Mouse (Mus musculus) brown adipose tissue, adult 24 weeks (tissue): ENCODE results near the gene Plac1. TPM values are rescaled to one million over a fixed set of nuclear protein-coding genes. Genes with fewer than 3 reads are reported as not detected.

Experiments
- H3K27ac ChIP-seq: fragments of 200-500 bp; replicated peaks from 2 replicates; pipeline ENCODE4 v1.5.1; 2012; ENCODE audit warnings: low read depth, mild to moderate bottlenecking, low read length
- H3K4me1 ChIP-seq: fragments of 200-500 bp; 2 replicates; pipeline ENCODE4 v1.6.1; 2012; ENCODE audit warnings: low read length, mixed read lengths; ENCODE audit not compliant: control insufficient read depth, insufficient read depth, insufficient read length
- H3K4me3 ChIP-seq: fragments of 200-500 bp; 2 replicates; pipeline ENCODE4 v1.5.1; 2012; ENCODE audit warnings: low read depth, mild to moderate bottlenecking, low read length, moderate library complexity; ENCODE audit not compliant: insufficient read depth
- polyA plus RNA-seq: library from polyadenylated mRNA; stranded (reverse); fragments of >200 nt; gene quantifications from 2 replicates; pipeline ENCODE4 v1.2.4, GENCODE M21; 2012; ENCODE audit not compliant: missing spikeins, insufficient read depth, insufficient read length

Plac1 gene
- polyA plus RNA-seq, 1 experiment, result not detected

- Histone ChIP-seq H3K27ac (no peak overlapping the region), H3K4me1 (peaks cover 5% of the 10 kb centered on the region; the same call in 1 of the 2 replicates), H3K4me3 (no peak overlapping the region)
Observed at GRCm38 (mm10) chrX:53214557-53215229, 25.2 kb downstream of the Plac1 start.

GRCm38 (mm10) chrX:53213838-53214237, 26.1 kb downstream of the Plac1 start:
- H3K4me3 ChIP-seq, result no peak overlapping the region
- peaks cover 5% of the 10 kb centered on the region; the same call in 1 of the 2 replicates for H3K4me1 ChIP-seq
- H3K27ac ChIP-seq, result no peak overlapping the region

GRCm38 (mm10) chrX:53212485-53212884, 27.4 kb downstream of the Plac1 start:
- Histone ChIP-seq H3K4me3 (no peak overlapping the region), H3K4me1 (peaks cover 5% of the 10 kb centered on the region; the same call in 1 of the 2 replicates), H3K27ac (no peak overlapping the region)

GRCm38 (mm10) chrX:53211756-53212483, 28.0 kb downstream of the Plac1 start:
- Histone ChIP-seq H3K4me1 (peaks cover 5% of the 10 kb centered on the region; the same call in 1 of the 2 replicates), H3K4me3 (no peak overlapping the region), H3K27ac (no peak overlapping the region)

- H3K27ac ChIP-seq, result no peak overlapping the region
- H3K4me1 ChIP-seq, result no peaks in the 10 kb centered on the region
- no peak overlapping the region for H3K4me3 ChIP-seq
Observed at GRCm38 (mm10) chrX:53209431-53209830, 30.5 kb downstream of the Plac1 start.

- no peak overlapping the region for H3K27ac ChIP-seq
- no peak overlapping the region for H3K4me3 ChIP-seq
- H3K4me1 ChIP-seq, result no peaks in the 10 kb centered on the region
Observed at GRCm38 (mm10) chrX:53204690-53205311, 35.1 kb downstream of the Plac1 start.

- no peak overlapping the region for H3K27ac ChIP-seq
- no peaks in the 10 kb centered on the region for H3K4me1 ChIP-seq
- no peak overlapping the region for H3K4me3 ChIP-seq
Observed at GRCm38 (mm10) chrX:53201616-53202015, 38.3 kb downstream of the Plac1 start.

GRCm38 (mm10) chrX:53197681-53198080, 42.2 kb downstream of the Plac1 start:
- Histone ChIP-seq H3K4me1 (no peaks in the 10 kb centered on the region), H3K4me3 (no peak overlapping the region), H3K27ac (no peak overlapping the region)

GRCm38 (mm10) chrX:53196392-53196791, 43.5 kb downstream of the Plac1 start:
- no peak overlapping the region for H3K4me3 ChIP-seq
- H3K27ac ChIP-seq, result no peak overlapping the region
- no peaks in the 10 kb centered on the region for H3K4me1 ChIP-seq

GRCm38 (mm10) chrX:53188692-53189091, 51.2 kb downstream of the Plac1 start:
- Histone ChIP-seq H3K4me1 (no peaks in the 10 kb centered on the region), H3K4me3 (no peak overlapping the region), H3K27ac (no peak overlapping the region)

- Histone ChIP-seq H3K27ac (no peak overlapping the region), H3K4me1 (no peaks in the 10 kb centered on the region), H3K4me3 (no peak overlapping the region)
Observed at GRCm38 (mm10) chrX:53179801-53180200, 60.1 kb downstream of the Plac1 start.

GRCm38 (mm10) chrX:53176296-53176695, 63.6 kb downstream of the Plac1 start:
- Histone ChIP-seq H3K4me1 (no peaks in the 10 kb centered on the region), H3K4me3 (no peak overlapping the region), H3K27ac (no peak overlapping the region)

- no peak overlapping the region for H3K4me3 ChIP-seq
- H3K27ac ChIP-seq, result no peak overlapping the region
- H3K4me1 ChIP-seq, result peaks cover 2% of the 10 kb centered on the region; the same call in 1 of the 2 replicates
Observed at GRCm38 (mm10) chrX:53168623-53169022, 71.3 kb downstream of the Plac1 start.

- Histone ChIP-seq H3K4me3 (no peak overlapping the region), H3K27ac (peak overlapping the region; percentile 80), H3K4me1 (peaks cover 2% of the 10 kb centered on the region; the same call in 1 of the 2 replicates)
Observed at GRCm38 (mm10) chrX:53166901-53167525, 72.9 kb downstream of the Plac1 start.

GRCm38 (mm10) chrX:53166251-53166900, 73.5 kb downstream of the Plac1 start:
- H3K27ac ChIP-seq, result peak overlapping the region; percentile 80
- H3K4me1 ChIP-seq, result peaks cover 2% of the 10 kb centered on the region; the same call in 1 of the 2 replicates
- no peak overlapping the region for H3K4me3 ChIP-seq
